Mouse (Mus musculus) forebrain, embryonic 11.5 days (tissue): ENCODE results near the gene Gm10447. TPM values are rescaled to one million over a fixed set of nuclear protein-coding genes. Genes with fewer than 3 reads are reported as not detected.

Experiments
- ATAC-seq: fragments of 200-750 bp; cut with Nextera tagmentation; replicated peaks from 2 replicates; pipeline ENCODE4 v1.8.0; 2017; ENCODE audit warnings: moderate TSS enrichment; ENCODE audit not compliant: low FRiP score
- DNase-seq: peaks from one replicate; pipeline ENCODE4 v3.0.0-alpha.2; 2017; ENCODE audit warnings: low spot score
- H3K27ac ChIP-seq: fragments of 300-500 bp; sonication (generic); 2 replicates; pipeline ENCODE4 v1.5.1; 2014; ENCODE audit warnings: low read depth, low read length
- H3K27me3 ChIP-seq: fragments of 300-500 bp; sonication (generic); 2 replicates; pipeline ENCODE4 v1.6.1; 2014; ENCODE audit warnings: mild to moderate bottlenecking, low read length, mixed read lengths; ENCODE audit not compliant: control insufficient read depth, insufficient read depth
- H3K36me3 ChIP-seq: fragments of 300-500 bp; sonication (generic); 2 replicates; pipeline ENCODE4 v1.6.1; 2014; ENCODE audit warnings: mild to moderate bottlenecking, low read length, moderate library complexity, mixed read lengths; ENCODE audit not compliant: control insufficient read depth, insufficient read depth
- H3K4me1 ChIP-seq: fragments of 300-500 bp; sonication (generic); replicated peaks from 2 replicates; pipeline ENCODE4 v1.6.1; 2014; ENCODE audit warnings: low read length, mixed read lengths; ENCODE audit not compliant: control insufficient read depth, insufficient read depth
- H3K4me2 ChIP-seq: fragments of 300-500 bp; sonication (generic); 2 replicates; pipeline ENCODE4 v1.6.1; 2014; ENCODE audit warnings: low read depth, mild to moderate bottlenecking, low read length, moderate library complexity, mixed read lengths; ENCODE audit not compliant: severe bottlenecking
- H3K4me3 ChIP-seq: fragments of 300-500 bp; sonication (generic); 2 replicates; pipeline ENCODE4 v1.5.1; 2014; ENCODE audit warnings: low read depth, low read length
- H3K9ac ChIP-seq: fragments of 300-500 bp; sonication (generic); 2 replicates; pipeline ENCODE4 v1.6.1; 2014; ENCODE audit warnings: low read length
- H3K9me3 ChIP-seq: fragments of 300-500 bp; sonication (generic); 2 replicates; pipeline ENCODE4 v1.6.1; 2016; ENCODE audit warnings: low read length, mixed read lengths; ENCODE audit not compliant: control insufficient read depth
- WGBS: fragments of 180-500 bp; shearing (Covaris S2); extraction: QIAGEN DNeasy Blood & Tissue Kit; methylation state at CpG from one replicate; pipeline ENCODE4 v1.1.7; 2014; 5-methylcytosine and 5-hydroxymethylcytosine counted together
- polyA plus RNA-seq: library from polyadenylated mRNA; unstranded; fragments of >200 nt; fragmentation: Nextera tagmentation; extraction: Ambion mirVana; gene quantifications from 2 replicates; pipeline ENCODE4 v1.2.1, GENCODE M21; 2014

Gene Gm10447
- polyA plus RNA-seq, 1 experiment from 2014 or later, result not detected

GRCm38 (mm10) chr11:53443861-53444260 lies 13.0 kb downstream of the Gm10447 start:
- Histone ChIP-seq H3K4me3 (no peak overlapping the region), H3K9me3 (no peaks in the 10 kb centered on the region), H3K27ac (no peak overlapping the region), H3K9ac (no peak overlapping the region), H3K27me3 (no peaks in the 10 kb centered on the region), H3K4me1 (no peaks in the 10 kb centered on the region), H3K4me2 (no peak overlapping the region), H3K36me3 (no peaks in the 10 kb centered on the region)
- WGBS, result 41% methylated on average over 6 of the region's 6 CpGs
- no peak for ATAC-seq
- DNase-seq, result no peak

- Histone ChIP-seq H3K9ac (no peak overlapping the region), H3K27ac (no peak overlapping the region), H3K4me3 (no peak overlapping the region), H3K4me2 (no peak overlapping the region), H3K9me3 (no peaks in the 10 kb centered on the region), H3K27me3 (no peaks in the 10 kb centered on the region), H3K4me1 (no peaks in the 10 kb centered on the region), H3K36me3 (no peaks in the 10 kb centered on the region)
- ATAC-seq (no peak), DNase-seq (no peak)
- 50% methylated on average over 12 of the region's 12 CpGs for WGBS
These were observed 15.0 kb downstream of the Gm10447 start for GRCm38 (mm10) chr11:53441921-53442320.

- Histone ChIP-seq H3K4me3 (no peak overlapping the region), H3K27me3 (no peaks in the 10 kb centered on the region), H3K36me3 (no peaks in the 10 kb centered on the region), H3K27ac (no peak overlapping the region), H3K9me3 (no peaks in the 10 kb centered on the region), H3K9ac (no peak overlapping the region), H3K4me1 (peaks cover 2% of the 10 kb centered on the region; the same call in 1 of the 2 replicates), H3K4me2 (no peak overlapping the region)
- no peak for DNase-seq
- WGBS, result 85% methylated on average over 6 of the region's 6 CpGs
- no peak for ATAC-seq
These were observed 20.6 kb downstream of the Gm10447 start for GRCm38 (mm10) chr11:53436338-53436737.

GRCm38 (mm10) chr11:53435504-53435903 lies 21.4 kb downstream of the Gm10447 start:
- H3K4me1 ChIP-seq, result peaks cover 3% of the 10 kb centered on the region; the same call in 1 of the 2 replicates
- H3K4me2 ChIP-seq, result no peak overlapping the region
- no peaks in the 10 kb centered on the region for H3K36me3 ChIP-seq
- H3K27ac ChIP-seq, result no peak overlapping the region
- no peaks in the 10 kb centered on the region for H3K27me3 ChIP-seq
- no peak for DNase-seq
- no peak overlapping the region for H3K4me3 ChIP-seq
- H3K9me3 ChIP-seq, result no peaks in the 10 kb centered on the region
- no peak for ATAC-seq
- H3K9ac ChIP-seq, result no peak overlapping the region
- WGBS, result 89% methylated on average over 8 of the region's 8 CpGs

- H3K9ac ChIP-seq, result no peak overlapping the region
- 70% methylated on average over 6 of the region's 6 CpGs for whole genome bisulfite sequencing
These were observed 23.9 kb downstream of the Gm10447 start for GRCm38 (mm10) chr11:53433057-53433456.

GRCm38 (mm10) chr11:53431347-53432056 lies 25.4 kb downstream of the Gm10447 start:
- no peaks in the 10 kb centered on the region for H3K9me3 ChIP-seq
- H3K27me3 ChIP-seq, result no peaks in the 10 kb centered on the region
- DNase-seq (no peak), ATAC-seq (no peak; the same call in 1 of the 2 replicates)
- peak overlapping the region; percentile 39; the same call in 1 of the 2 replicates for H3K9ac ChIP-seq
- peak overlapping the region; percentile 60 for H3K4me2 ChIP-seq
- H3K4me1 ChIP-seq, result peaks cover 3% of the 10 kb centered on the region; the same call in 1 of the 2 replicates
- peak overlapping the region; percentile 97 for H3K4me3 ChIP-seq
- H3K36me3 ChIP-seq, result no peaks in the 10 kb centered on the region; the same call in 1 of the 2 replicates
- WGBS, result 18% methylated on average over 9 of the region's 9 CpGs
- peak overlapping the region; percentile 50 for H3K27ac ChIP-seq

More at GRCm38 (mm10) chr11:53433057-53433456, 23.9 kb downstream of the Gm10447 start:
- Histone ChIP-seq H3K4me3 (no peak overlapping the region), H3K4me2 (no peak overlapping the region), H3K9me3 (no peaks in the 10 kb centered on the region), H3K27me3 (no peaks in the 10 kb centered on the region), H3K36me3 (no peaks in the 10 kb centered on the region; the same call in 1 of the 2 replicates), H3K4me1 (peaks cover 3% of the 10 kb centered on the region; the same call in 1 of the 2 replicates), H3K27ac (no peak overlapping the region)
- ATAC-seq, result no peak
- DNase-seq, result no peak

GRCm38 (mm10) chr11:53430670-53431346 lies 26.1 kb downstream of the Gm10447 start, which contains the start of the genes Uqcrq and Gdf9:
TSS of gene Uqcrq (minus strand) at chr11:53430831.
TSS of gene Gdf9 (plus strand) at chr11:53431023.
- peak within 1 kb of the TSS; percentile 97 for H3K4me3 ChIP-seq
- peak within 1 kb of the TSS; percentile 86 for H3K9ac ChIP-seq
- H3K27me3 ChIP-seq, result no peaks in the 10 kb centered on the region
- DNase-seq (peak; percentile 98), ATAC-seq (peak; percentile 95)
- no peaks in the 10 kb centered on the region for H3K9me3 ChIP-seq
- WGBS, result under 1% methylated on average over 44 of the region's 44 CpGs
- H3K4me2 ChIP-seq, result peak within 1 kb of the TSS; percentile 85
- no peaks in the 10 kb centered on the region; the same call in 1 of the 2 replicates for H3K36me3 ChIP-seq
- peak within 1 kb of the TSS; percentile 50 for H3K27ac ChIP-seq
- H3K4me1 ChIP-seq, result peaks cover 3% of the 10 kb centered on the region; the same call in 1 of the 2 replicates

- peaks cover 3% of the 10 kb centered on the region; the same call in 1 of the 2 replicates for H3K4me1 ChIP-seq
- no peaks in the 10 kb centered on the region for H3K27me3 ChIP-seq
- peak overlapping the region; percentile 97 for H3K4me3 ChIP-seq
- no peaks in the 10 kb centered on the region; the same call in 1 of the 2 replicates for H3K36me3 ChIP-seq
- no peak for DNase-seq
- WGBS, result under 1% methylated on average over 34 of the region's 34 CpGs
- H3K27ac ChIP-seq, result no peak overlapping the region
- no peak for ATAC-seq
- peak overlapping the region; percentile 85 for H3K4me2 ChIP-seq
- H3K9me3 ChIP-seq, result no peaks in the 10 kb centered on the region
- peak overlapping the region; percentile 86 for H3K9ac ChIP-seq
These were observed 26.6 kb downstream of the Gm10447 start for GRCm38 (mm10) chr11:53430300-53430669.
